Comparison of ENCODE assay signal across 2 mouse cellular contexts in the genomic region with DNA sequence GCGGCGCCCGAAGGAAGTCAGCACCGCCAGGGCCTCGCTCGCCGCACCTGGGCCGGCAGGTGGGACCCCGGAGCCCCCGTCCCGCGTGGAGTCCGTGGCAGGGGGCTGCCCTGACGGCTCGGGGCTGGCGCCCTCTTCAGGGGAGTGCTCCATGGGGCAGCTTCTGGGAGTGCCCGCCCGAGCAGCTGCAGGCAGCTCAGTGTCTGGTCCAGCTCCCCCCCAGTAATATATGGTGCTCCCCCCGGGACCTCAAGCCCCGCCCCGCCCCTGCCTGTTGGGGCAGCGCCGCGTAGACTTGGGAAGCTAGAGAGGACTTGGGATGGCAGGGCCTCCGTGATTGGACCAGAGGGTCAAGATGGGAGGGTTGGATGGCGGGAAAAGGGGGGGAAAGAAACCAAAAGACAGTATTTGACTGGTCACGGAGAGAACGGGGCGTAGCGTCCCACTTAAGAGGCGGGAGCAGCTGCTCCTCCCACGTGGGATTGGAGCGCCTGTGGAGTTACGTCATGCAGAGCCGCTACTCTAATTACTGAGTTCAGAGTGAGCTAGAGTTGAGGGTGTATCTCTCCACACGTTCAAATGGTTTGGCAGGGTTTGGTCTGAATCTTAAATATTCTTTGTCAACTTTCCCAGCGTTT.
TF ChIP-seq lines count a peak whose summit lies in the region.

TSS of gene Esyt1 (minus strand) at position 201 of the 638 bp plus-strand sequence.

TF ChIP-seq in C2C12, 6 proteins besides CTCF, POLR2A, EP300 and RAD21 (continued from another document):
- peak; percentile 50 for TF ChIP-seq MYOD1 (IDR thresholded peaks at IDR 0.05; ENCODE audit: control insufficient read depth, insufficient read length, low read depth)
- TF ChIP-seq MYOG (IDR thresholded peaks at IDR 0.05; ENCODE audit: control insufficient read depth, extremely low read depth, insufficient read length), result no peak

TF ChIP-seq in myocyte, 11 proteins besides CTCF, POLR2A, EP300 and RAD21 (continued from another document):
- TF ChIP-seq USF1 (IDR thresholded peaks at IDR 0.05; ENCODE audit: low read depth) (peak; percentile 50), TCF12 (IDR thresholded peaks at IDR 0.05; ENCODE audit: insufficient read depth, poor library complexity, severe bottlenecking) (no peak), TCF3 (IDR thresholded peaks at IDR 0.05; ENCODE audit: insufficient read length, low read depth) (peak; percentile 22), POLR2AphosphoS2 (IDR thresholded peaks at IDR 0.05; ENCODE audit: insufficient read length, low read depth) (peak; percentile 94), MYOG (IDR thresholded peaks at IDR 0.05; ENCODE audit: control insufficient read depth in 1 of 3, insufficient read depth in 1 of 3, insufficient read length in 2 of 3, low read depth in 2 of 3) (peak; percentile 8 to 80 (median 78)), MAX (IDR thresholded peaks at IDR 0.05; ENCODE audit: low read depth) (peak; percentile 23), REST (IDR thresholded peaks at IDR 0.05; ENCODE audit: insufficient read depth, insufficient read length) (no peak), CEBPB (IDR thresholded peaks at IDR 0.05; ENCODE audit: insufficient read depth, poor library complexity, severe bottlenecking) (peak; percentile 47; the same call in 1 of the 2 replicates), E2F4 (IDR thresholded peaks at IDR 0.05; ENCODE audit: insufficient read depth) (no peak), SRF (IDR thresholded peaks at IDR 0.05; ENCODE audit: control insufficient read depth, insufficient read length, low read depth) (no peak)
